12 mouse cellular contexts compared by ENCODE assay signal in genomic region chr2:178987935-178988334, GRCm38 (mm10).
"Had no signal": no experiment of that assay in that cellular context is flagged by ENCODE, and none has a peak within 500 bp of the region (broad histone marks: within the 10 kb centered on the region; RNA-seq: fewer than 3 reads in every experiment).

No protein-coding gene starts in this region.

- DNase-seq: kidney, postnatal 25 days; liver; liver, embryonic 13.5 days; lung, adult 18-20 months; retina, postnatal 1 day; right cerebral cortex, postnatal 4 days; spleen, adult 18-20 months; thymus, adult 2 months; thymus, postnatal 25 days had no signal

- H3K9me3 ChIP-seq: limb, embryonic 12.5 days; liver, embryonic 13.5 days; midbrain, embryonic 15.5 days; neural tube, embryonic 13.5 days had no signal

- ATAC-seq: midbrain, embryonic 15.5 days had no signal

- H3K27me3 ChIP-seq: limb, embryonic 12.5 days; liver, embryonic 13.5 days; midbrain, embryonic 15.5 days; neural tube, embryonic 13.5 days had no signal

- H3K4me1 ChIP-seq: liver, embryonic 13.5 days had no signal

- H3K9ac ChIP-seq: limb, embryonic 12.5 days; liver, embryonic 13.5 days; midbrain, embryonic 15.5 days; neural tube, embryonic 13.5 days had no signal

- H3K27ac ChIP-seq: limb, embryonic 12.5 days; liver, embryonic 13.5 days; midbrain, embryonic 15.5 days; neural tube, embryonic 13.5 days had no signal

- H3K36me3 ChIP-seq: limb, embryonic 12.5 days; liver, embryonic 13.5 days; midbrain, embryonic 15.5 days; neural tube, embryonic 13.5 days had no signal

- H3K4me3 ChIP-seq: limb, embryonic 12.5 days; liver, embryonic 13.5 days; midbrain, embryonic 15.5 days; neural tube, embryonic 13.5 days had no signal

- H3K4me2 ChIP-seq: limb, embryonic 12.5 days; liver, embryonic 13.5 days; midbrain, embryonic 15.5 days; neural tube, embryonic 13.5 days had no signal
